Mouse (Mus musculus) forebrain, embryonic 14.5 days (tissue): ENCODE measurements around the gene Cdc42bpg. TPM values are rescaled to one million over a fixed set of nuclear protein-coding genes. Genes with fewer than 3 reads are reported as not detected.

Experiments
- ATAC-seq: fragments of 200-750 bp; cut with Nextera tagmentation; 2 replicates; pipeline ENCODE4 v1.8.0; 2017; ENCODE audit warnings: mild to moderate bottlenecking, moderate library complexity
- DNase-seq: peaks from one replicate; pipeline ENCODE4 v3.0.0-alpha.2; 2015; ENCODE audit warnings: low spot score
- H3K27ac ChIP-seq: fragments of 300-500 bp; sonication (generic); 2 replicates; pipeline ENCODE4 v1.5.1; 2014; ENCODE audit warnings: low read depth, mild to moderate bottlenecking, control low read depth, low read length, moderate library complexity
- H3K27me3 ChIP-seq: fragments of 300-500 bp; sonication (generic); replicated peaks from 2 replicates; pipeline ENCODE4 v1.6.1; 2014; ENCODE audit warnings: low read length, control low read depth, mixed read lengths; ENCODE audit not compliant: control insufficient read depth, insufficient read depth
- H3K36me3 ChIP-seq: fragments of 300-500 bp; sonication (generic); 2 replicates; pipeline ENCODE4 v1.6.1; 2014; ENCODE audit warnings: low read length, control low read depth; ENCODE audit not compliant: control insufficient read depth, insufficient read depth
- H3K4me1 ChIP-seq: fragments of 300-500 bp; sonication (generic); 2 replicates; pipeline ENCODE4 v1.6.1; 2014; ENCODE audit warnings: antibody characterized with exemption, low read length, control low read depth; ENCODE audit not compliant: control insufficient read depth, insufficient read depth
- H3K4me2 ChIP-seq: fragments of 300-500 bp; sonication (generic); 2 replicates; pipeline ENCODE4 v1.6.1; 2014; ENCODE audit warnings: mild to moderate bottlenecking, control low read depth, low read length
- H3K4me3 ChIP-seq: fragments of 300-500 bp; sonication (generic); 2 replicates; pipeline ENCODE4 v1.5.1; 2014; ENCODE audit warnings: low read depth, low read length, control low read depth
- H3K9ac ChIP-seq: fragments of 300-500 bp; sonication (generic); 2 replicates; pipeline ENCODE4 v1.6.1; 2014; ENCODE audit warnings: mild to moderate bottlenecking, low read length, control low read depth, moderate library complexity
- H3K9me3 ChIP-seq: fragments of 300-500 bp; sonication (generic); replicated peaks from 2 replicates; pipeline ENCODE4 v1.6.1; 2016; ENCODE audit warnings: low read length, control low read depth, mixed read lengths; ENCODE audit not compliant: control insufficient read depth
- WGBS: fragments of 180-500 bp; shearing (Covaris S2); extraction: QIAGEN DNeasy Blood & Tissue Kit; methylation state at CpG from one replicate; pipeline ENCODE4 v1.1.7; 2014; 5-methylcytosine and 5-hydroxymethylcytosine counted together
- polyA plus RNA-seq: library from polyadenylated mRNA; unstranded; fragments of >200 nt; fragmentation: Nextera tagmentation; extraction: Ambion mirVana; gene quantifications from 2 replicates; pipeline ENCODE4 v1.2.1, GENCODE M21; 2014

Cdc42bpg gene
- polyA plus RNA-seq, 1 experiment from 2014 or later = 0.61 TPM

DNA sequence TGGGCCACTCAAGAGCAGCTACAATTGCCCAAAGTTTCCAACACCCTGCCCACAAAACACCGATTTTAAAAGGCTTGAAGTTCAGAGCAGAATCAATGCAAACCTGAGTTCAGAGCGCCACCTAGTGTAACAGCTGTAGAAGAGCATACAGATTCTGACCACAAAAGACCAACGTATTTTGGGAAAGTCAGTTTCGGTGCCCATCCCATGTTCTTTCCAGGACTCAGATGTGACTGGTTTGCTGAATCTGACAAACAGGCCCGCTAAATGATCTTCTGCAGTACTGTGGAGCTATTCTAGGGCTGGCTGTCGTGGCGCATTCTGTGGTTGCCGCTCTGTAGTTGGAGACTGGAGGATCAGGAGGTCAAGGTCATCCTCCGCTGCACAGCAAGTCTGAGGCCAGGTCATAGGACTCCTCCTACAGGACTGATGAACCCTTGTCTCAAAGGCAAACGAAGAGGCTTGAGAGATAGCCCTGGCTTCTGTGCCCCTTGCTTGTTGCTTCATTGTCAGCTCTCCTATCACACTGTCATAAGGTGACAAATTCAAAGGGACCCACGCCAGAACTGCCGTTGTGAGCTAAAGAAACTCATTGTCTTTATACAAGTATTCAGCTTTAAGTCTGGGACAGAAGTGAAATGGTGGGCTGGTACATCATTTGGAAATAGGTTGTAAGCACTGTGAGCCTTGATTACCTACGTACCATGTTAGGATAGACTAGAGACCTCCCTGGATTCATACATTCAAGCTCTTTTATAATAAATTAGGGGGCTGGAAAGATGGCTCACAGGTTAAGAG is 25.7 kb downstream of the Cdc42bpg start:
- Histone ChIP-seq H3K4me1 (peaks cover 13% of the 10 kb centered on the region), H3K27me3 (no peaks in the 10 kb centered on the region), H3K9ac (peak overlapping the region; percentile 43; the same call in 1 of the 2 replicates), H3K36me3 (peaks cover under 1% of the 10 kb centered on the region; the same call in 1 of the 2 replicates), H3K27ac (no peak overlapping the region), H3K4me2 (peak overlapping the region; percentile 28; the same call in 1 of the 2 replicates), H3K4me3 (no peak overlapping the region), H3K9me3 (no peaks in the 10 kb centered on the region)
- DNase-seq = peak; percentile 86
- WGBS = 22% methylated on average over 13 of the region's 13 CpGs
- no peak for ATAC-seq

DNA sequence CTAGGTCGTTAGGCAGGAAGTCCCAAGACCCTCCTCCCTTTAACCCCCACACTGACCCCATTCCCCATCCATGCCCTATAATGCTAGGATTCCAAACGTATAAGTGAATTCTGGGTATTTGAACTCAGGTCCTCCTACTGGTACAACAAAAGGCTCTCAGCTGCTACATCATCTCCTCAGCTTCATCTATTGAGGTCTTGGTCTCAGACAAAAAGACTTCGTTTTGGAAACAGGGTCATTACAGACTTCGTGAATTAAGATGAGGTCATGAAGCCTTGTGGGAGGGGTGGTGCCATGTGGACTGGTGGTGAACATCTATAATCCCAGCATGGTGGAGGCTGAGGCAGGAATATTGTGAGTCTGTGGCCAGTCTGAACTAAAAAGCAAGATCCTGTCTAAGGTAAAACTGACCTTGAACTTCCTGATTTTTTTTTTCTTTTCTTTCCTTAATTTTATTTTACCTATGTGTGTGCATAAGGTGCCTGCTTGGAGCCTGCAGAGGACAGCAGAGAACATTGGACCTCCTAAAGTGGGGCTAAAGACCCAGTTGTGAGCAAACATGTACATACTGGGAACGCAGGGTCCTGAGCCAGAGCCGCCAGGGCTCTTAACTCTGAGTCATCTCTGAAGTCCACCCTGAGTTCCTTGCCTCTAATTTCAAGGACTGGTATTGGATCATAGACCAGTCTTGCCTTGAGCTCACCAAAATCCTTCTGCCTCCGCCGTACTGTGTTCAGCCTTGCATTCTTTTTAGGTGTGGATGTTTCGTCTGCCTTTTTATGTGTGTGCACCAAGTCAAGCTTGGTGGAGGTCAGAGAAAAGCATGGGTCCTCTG is 27.7 kb downstream of the Cdc42bpg start:
- peak overlapping the region; percentile 41; the same call in 1 of the 2 replicates for H3K9ac ChIP-seq
- WGBS = 57% methylated on average over 9 of the region's 9 CpGs
- no peak; the same call in 1 of the 2 replicates for ATAC-seq

DNA sequence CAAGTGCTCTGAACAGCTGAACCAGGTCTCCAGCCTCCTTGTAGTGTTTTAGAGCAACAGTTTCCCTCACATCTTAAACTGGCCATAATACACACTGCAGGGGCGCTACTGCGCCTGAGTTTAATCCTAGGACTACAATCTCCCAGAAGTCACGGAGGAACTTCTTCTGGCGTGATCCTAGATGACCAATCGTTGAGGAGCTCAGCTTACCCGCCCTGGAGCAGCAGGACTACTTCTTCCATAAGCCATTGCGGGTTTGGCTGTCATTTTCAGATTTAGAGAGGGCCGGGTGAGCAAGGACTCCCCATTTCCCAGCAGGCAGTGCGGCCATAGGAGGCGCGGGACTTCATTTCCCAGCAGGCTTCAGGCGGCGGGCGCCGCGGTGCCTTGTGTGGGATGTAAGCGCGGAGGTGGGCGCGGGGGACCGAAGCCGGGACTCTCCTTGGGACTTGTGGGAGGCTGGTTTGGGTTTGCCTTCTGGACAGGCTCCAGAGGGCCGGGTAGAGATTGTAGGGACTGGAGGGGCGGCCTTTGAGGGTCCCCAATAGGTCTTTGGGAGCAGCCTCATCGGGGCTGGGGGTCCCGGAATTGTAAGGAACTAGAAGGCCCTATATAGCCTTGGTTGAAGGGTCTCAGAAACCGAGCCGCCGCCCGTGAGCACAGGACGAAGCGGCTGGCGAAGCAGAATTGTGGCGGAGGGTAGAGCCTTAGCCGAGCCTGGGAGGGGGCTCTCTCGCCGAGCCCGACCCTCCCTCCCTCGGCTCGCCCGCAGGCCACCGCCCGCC is 28.6 kb downstream of the Cdc42bpg start, which contains the start of gene Men1:
TSS of gene Men1 (plus strand) at position 307 of the 785 bp plus-strand sequence.
- peak within 1 kb of the TSS; percentile 70 for H3K27ac ChIP-seq
- under 1% methylated on average over 35 of the region's 43 CpGs for WGBS
- ATAC-seq (peak; percentile 96), DNase-seq (peak; percentile 99)
- H3K9ac ChIP-seq = peak within 1 kb of the TSS; percentile 83
- H3K36me3 ChIP-seq = peaks cover 30% of the 10 kb centered on the region
- no peaks in the 10 kb centered on the region for H3K9me3 ChIP-seq
- peak within 1 kb of the TSS; percentile 98 for H3K4me2 ChIP-seq
- peaks cover 15% of the 10 kb centered on the region for H3K4me1 ChIP-seq
- H3K4me3 ChIP-seq = peak within 1 kb of the TSS; percentile 83
- H3K27me3 ChIP-seq = no peaks in the 10 kb centered on the region

More for the DNA sequence above, 27.7 kb downstream of the Cdc42bpg start:
- no peaks in the 10 kb centered on the region for H3K9me3 ChIP-seq
- peaks cover 21% of the 10 kb centered on the region for H3K36me3 ChIP-seq
- H3K27me3 ChIP-seq = no peaks in the 10 kb centered on the region
- peaks cover 15% of the 10 kb centered on the region for H3K4me1 ChIP-seq
- no peak for DNase-seq
- H3K4me2 ChIP-seq = peak overlapping the region; percentile 98
- H3K27ac ChIP-seq = peak overlapping the region; percentile 70; the same call in 1 of the 2 replicates
- H3K4me3 ChIP-seq = peak overlapping the region; percentile 83; the same call in 1 of the 2 replicates

DNA sequence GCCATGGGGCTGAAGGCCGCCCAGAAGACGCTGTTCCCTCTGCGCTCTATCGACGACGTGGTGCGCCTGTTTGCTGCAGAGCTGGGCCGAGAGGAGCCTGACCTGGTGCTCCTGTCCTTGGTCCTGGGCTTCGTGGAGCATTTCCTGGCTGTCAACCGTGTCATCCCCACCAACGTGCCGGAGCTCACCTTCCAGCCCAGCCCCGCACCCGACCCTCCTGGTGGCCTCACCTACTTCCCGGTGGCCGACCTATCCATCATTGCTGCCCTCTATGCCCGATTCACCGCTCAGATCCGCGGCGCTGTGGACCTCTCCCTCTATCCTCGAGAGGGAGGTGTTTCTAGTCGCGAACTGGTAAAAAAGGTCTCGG is 29.2 kb downstream of the Cdc42bpg start:
- ATAC-seq = no peak
- peak overlapping the region; percentile 83 for H3K9ac ChIP-seq
- peak overlapping the region; percentile 83 for H3K4me3 ChIP-seq
- H3K4me2 ChIP-seq = peak overlapping the region; percentile 98
- peak overlapping the region; percentile 40 for H3K27ac ChIP-seq
- peaks cover 35% of the 10 kb centered on the region for H3K36me3 ChIP-seq
- DNase-seq = no peak
- 1% methylated on average over 25 of the region's 25 CpGs for WGBS
- no peaks in the 10 kb centered on the region for H3K9me3 ChIP-seq
- H3K4me1 ChIP-seq = peaks cover 15% of the 10 kb centered on the region
- H3K27me3 ChIP-seq = no peaks in the 10 kb centered on the region

DNA sequence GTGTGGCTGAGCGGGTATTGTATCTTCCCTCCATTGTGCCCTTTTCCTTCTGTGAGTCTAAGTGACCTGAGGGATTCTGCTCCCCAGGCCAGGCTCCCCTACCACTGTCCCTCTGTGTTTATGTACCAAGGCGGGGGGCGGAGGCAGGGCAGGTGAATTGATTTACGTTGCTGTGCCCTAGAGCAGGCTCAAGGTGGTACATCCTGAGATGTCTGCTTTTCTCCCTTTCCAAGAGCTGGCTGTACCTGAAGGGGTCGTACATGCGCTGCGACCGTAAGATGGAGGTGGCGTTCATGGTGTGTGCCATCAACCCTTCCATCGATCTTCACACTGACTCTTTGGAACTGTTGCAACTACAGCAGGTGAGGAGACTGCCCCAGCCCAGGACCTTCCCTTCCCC is 30.7 kb downstream of the Cdc42bpg start:
- Histone ChIP-seq H3K4me1 (peaks cover 19% of the 10 kb centered on the region), H3K36me3 (peaks cover 35% of the 10 kb centered on the region), H3K27me3 (no peaks in the 10 kb centered on the region), H3K27ac (no peak overlapping the region), H3K9me3 (no peaks in the 10 kb centered on the region), H3K9ac (peak overlapping the region; percentile 83; the same call in 1 of the 2 replicates), H3K4me3 (peak overlapping the region; percentile 83; the same call in 1 of the 2 replicates), H3K4me2 (peak overlapping the region; percentile 98)
- no peak for ATAC-seq
- WGBS = 93% methylated on average over 10 of the region's 10 CpGs
- no peak for DNase-seq

DNA sequence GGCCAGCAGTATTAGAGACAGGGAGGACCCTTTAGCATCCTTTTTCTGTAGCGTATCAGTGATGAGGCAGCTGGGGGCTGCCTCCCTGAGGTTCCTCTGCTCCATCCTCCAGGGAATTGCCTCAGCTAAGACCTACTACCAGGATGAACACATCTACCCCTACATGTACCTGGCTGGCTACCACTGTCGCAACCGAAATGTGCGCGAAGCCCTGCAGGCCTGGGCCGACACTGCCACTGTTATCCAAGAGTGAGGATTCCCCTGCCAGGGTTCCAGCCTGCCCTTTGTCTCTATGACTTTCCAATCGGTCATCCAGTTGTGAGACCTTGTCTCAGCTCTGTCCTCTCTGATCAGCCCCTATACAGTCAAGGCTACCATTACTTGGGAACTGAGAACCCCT is 31.9 kb downstream of the Cdc42bpg start:
- Histone ChIP-seq H3K9ac (no peak overlapping the region), H3K4me2 (no peak overlapping the region), H3K4me1 (peaks cover 19% of the 10 kb centered on the region), H3K27ac (no peak overlapping the region), H3K9me3 (no peaks in the 10 kb centered on the region), H3K36me3 (peaks cover 42% of the 10 kb centered on the region), H3K27me3 (no peaks in the 10 kb centered on the region), H3K4me3 (no peak overlapping the region)
- 96% methylated on average over 7 of the region's 7 CpGs for WGBS
- no peak for DNase-seq
- no peak for ATAC-seq

DNA sequence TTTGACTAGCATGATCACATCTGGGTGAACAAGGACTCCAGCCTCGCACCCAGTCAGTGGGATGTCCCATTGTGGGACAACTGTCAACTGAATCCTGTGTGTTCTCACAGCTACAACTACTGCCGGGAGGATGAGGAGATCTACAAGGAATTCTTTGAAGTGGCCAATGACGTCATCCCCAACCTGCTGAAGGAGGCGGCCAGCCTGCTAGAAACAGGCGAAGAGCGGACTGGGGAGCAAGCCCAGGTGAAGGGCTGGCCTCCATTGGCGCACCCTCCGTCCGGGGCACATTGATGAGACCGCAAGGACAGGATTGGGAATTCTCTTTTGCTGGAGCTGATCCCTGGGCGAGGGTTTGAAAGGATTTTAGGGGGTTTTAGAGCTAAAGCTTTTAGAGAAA is 32.5 kb downstream of the Cdc42bpg start:
- DNase-seq (no peak), ATAC-seq (no peak)
- no peaks in the 10 kb centered on the region for H3K27me3 ChIP-seq
- no peaks in the 10 kb centered on the region for H3K9me3 ChIP-seq
- H3K27ac ChIP-seq = no peak overlapping the region
- no peak overlapping the region for H3K4me3 ChIP-seq
- WGBS = 89% methylated on average over 11 of the region's 11 CpGs
- H3K4me2 ChIP-seq = no peak overlapping the region
- peaks cover 19% of the 10 kb centered on the region for H3K4me1 ChIP-seq
- peaks cover 47% of the 10 kb centered on the region for H3K36me3 ChIP-seq
- no peak overlapping the region for H3K9ac ChIP-seq

DNA sequence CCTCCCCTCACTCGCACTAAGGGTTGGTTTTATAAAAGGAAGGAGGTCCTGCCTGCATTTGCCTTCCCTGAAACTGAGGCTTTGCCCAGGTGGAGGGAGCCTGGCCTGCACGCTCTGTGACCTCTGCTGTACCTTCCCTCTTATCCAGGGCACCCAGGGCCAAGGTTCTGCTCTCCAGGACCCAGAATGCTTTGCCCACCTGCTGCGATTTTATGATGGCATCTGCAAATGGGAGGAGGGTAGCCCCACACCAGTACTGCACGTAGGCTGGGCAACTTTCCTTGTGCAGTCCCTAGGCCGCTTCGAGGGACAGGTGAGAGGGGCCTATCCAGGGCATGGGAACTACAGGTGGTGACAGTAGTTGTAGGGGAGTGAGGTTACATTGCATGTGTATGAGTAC is 32.9 kb downstream of the Cdc42bpg start:
- Histone ChIP-seq H3K36me3 (peaks cover 51% of the 10 kb centered on the region), H3K4me3 (no peak overlapping the region), H3K27me3 (no peaks in the 10 kb centered on the region), H3K4me2 (no peak overlapping the region), H3K27ac (no peak overlapping the region), H3K9me3 (no peaks in the 10 kb centered on the region), H3K9ac (no peak overlapping the region), H3K4me1 (peaks cover 19% of the 10 kb centered on the region)
- DNase-seq = no peak
- WGBS = 93% methylated on average over 6 of the region's 6 CpGs
- ATAC-seq = no peak
